Mouse (Mus musculus): ENCODE measurements around the gene Celsr1. TPM values are rescaled to one million over a fixed set of nuclear protein-coding genes. Genes with fewer than 3 reads are reported as not detected.

The Celsr1 gene
- total RNA-seq, 2 experiments from 2014 or later: 0.30 to 1.3 TPM

DNA sequence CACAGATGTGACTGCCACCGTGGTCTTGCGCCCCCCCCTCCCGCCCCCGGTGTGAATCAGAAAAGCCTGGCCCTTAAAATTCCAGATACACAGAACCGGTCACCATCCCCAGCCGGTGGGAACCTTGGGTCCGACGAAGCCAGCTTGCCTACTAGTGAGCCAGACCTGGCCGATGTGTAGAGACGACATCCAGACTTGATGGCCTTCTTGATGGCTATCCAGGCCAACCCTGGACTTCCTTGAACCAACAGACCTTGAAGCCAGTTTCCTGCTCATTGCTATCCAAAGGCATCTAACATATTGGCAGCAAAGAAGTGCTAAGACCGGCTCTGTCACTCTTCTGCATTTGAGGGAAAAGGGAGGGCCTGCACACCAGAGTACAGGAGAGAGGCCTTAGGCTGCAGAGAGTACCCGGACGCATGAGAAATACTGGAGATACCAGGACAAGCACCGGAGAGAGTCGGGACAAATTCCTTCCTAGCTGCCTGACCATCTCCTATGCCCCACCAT lies 174.5 kb downstream of the Celsr1 start:
- ATAC-seq (replicated peaks; ENCODE audit: low FRiP score, poor library complexity, severe bottlenecking): peak; percentile 43

DNA sequence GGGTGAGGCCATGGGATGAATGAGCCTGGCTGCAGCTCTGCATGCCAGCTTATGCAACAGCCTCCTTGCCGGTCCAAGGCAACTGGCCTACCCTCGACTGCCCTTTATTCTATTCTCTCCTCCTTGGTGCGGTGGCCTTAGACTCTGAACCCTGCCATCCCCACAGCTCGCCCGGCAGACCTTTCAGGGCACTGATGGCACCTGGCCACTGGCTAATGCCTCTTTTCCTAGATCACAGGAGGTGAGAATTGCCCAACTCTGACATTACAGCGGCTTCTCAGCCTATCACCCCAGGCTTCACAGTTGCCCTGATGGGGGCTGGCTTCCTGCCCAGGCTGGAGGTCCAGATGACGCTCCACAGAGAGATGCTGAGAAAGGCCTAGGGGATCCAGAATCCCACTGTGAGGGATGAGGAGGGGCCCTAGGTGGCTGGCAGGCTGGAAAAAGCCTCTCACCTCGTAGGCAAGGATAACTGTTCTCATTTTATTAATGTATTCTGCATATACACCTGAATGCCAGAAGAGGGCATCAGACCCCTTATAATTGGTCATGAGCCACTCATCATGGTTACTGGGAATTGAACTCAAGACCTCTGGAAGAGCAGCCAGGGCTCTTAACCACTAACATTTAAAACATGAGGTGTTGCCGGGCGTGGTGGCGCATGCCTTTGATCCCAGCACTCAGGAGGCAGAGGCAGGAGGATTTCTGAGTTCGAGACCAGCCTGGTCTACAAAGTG lies 181.8 kb downstream of the Celsr1 start:
- no peak; the same call in 1 of the 2 replicates for ATAC-seq (replicated peaks; ENCODE audit: low FRiP score, poor library complexity, severe bottlenecking)

Other genes starting within 250 kb of the Celsr1 start
- 4.6 TPM in 1 of 2 replicates, not detected in the other for gene Cdpf1, start 222.1 kb downstream of the Celsr1 start, total RNA-seq (2015; ENCODE audit: low replicate concordance)
- 3.2 and 5.8 TPM in 2 replicates for gene Cdpf1, start 222.1 kb downstream of the Celsr1 start, total RNA-seq (2017; ENCODE audit: low replicate concordance)
- gene Pkdrej, start 212.0 kb downstream of the Celsr1 start, total RNA-seq (2015; ENCODE audit: low replicate concordance): not detected in 2 replicates
- not detected in 2 replicates for gene Pkdrej, start 212.0 kb downstream of the Celsr1 start, total RNA-seq (2017; ENCODE audit: low replicate concordance)
- gene Ttc38, start 201.5 kb downstream of the Celsr1 start, total RNA-seq (2015; ENCODE audit: low replicate concordance): 0.42 and 1.1 TPM in 2 replicates
- 2.0 and 5.9 TPM in 2 replicates for gene Ttc38, start 201.5 kb downstream of the Celsr1 start, total RNA-seq (2017; ENCODE audit: low replicate concordance)
- 53.0 and 55.3 TPM in 2 replicates for gene Gtse1, start 174.0 kb downstream of the Celsr1 start, total RNA-seq (2015; ENCODE audit: low replicate concordance)
- 71.8 and 75.2 TPM in 2 replicates for gene Gtse1, start 174.0 kb downstream of the Celsr1 start, total RNA-seq (2017; ENCODE audit: low replicate concordance)
- gene Trmu, start 154.5 kb downstream of the Celsr1 start, total RNA-seq (2015; ENCODE audit: low replicate concordance): 4.3 and 10.9 TPM in 2 replicates
- gene Trmu, start 154.5 kb downstream of the Celsr1 start, total RNA-seq (2017; ENCODE audit: low replicate concordance): 6.2 and 11.2 TPM in 2 replicates
- 10.8 and 16.8 TPM in 2 replicates for gene Gramd4, start 23.9 kb upstream of the Celsr1 start, total RNA-seq (2015; ENCODE audit: low replicate concordance)
- gene Gramd4, start 23.9 kb upstream of the Celsr1 start, total RNA-seq (2017; ENCODE audit: low replicate concordance): 18.9 and 37.5 TPM in 2 replicates
- gene Cerk, start 152.4 kb upstream of the Celsr1 start, total RNA-seq (2015; ENCODE audit: low replicate concordance): 7.9 and 10.1 TPM in 2 replicates
- gene Cerk, start 152.4 kb upstream of the Celsr1 start, total RNA-seq (2017; ENCODE audit: low replicate concordance): 5.5 and 10.0 TPM in 2 replicates
- gene Tbc1d22a, start 180.7 kb upstream of the Celsr1 start, total RNA-seq (2015; ENCODE audit: low replicate concordance): 7.6 and 9.2 TPM in 2 replicates
- gene Tbc1d22a, start 180.7 kb upstream of the Celsr1 start, total RNA-seq (2017; ENCODE audit: low replicate concordance): 8.2 and 12.9 TPM in 2 replicates

Data from erythroid progenitor cell, adult 5-6 weeks (primary cell).